Mouse (Mus musculus) fibroblast of lung, adult 2 months (primary cell): ENCODE measurements around the gene Pus1.
"Not testable (repeated sequence)": the region's sequence is repeated elsewhere in the genome, so short reads cannot be mapped to it uniquely, and the experiment has no call there.

Experiments
- DNase-seq: peaks from one replicate; pipeline ENCODE4 v3.0.0-alpha.2; 2011; ENCODE audit warnings: low read depth

Gene Pus1

DNA sequence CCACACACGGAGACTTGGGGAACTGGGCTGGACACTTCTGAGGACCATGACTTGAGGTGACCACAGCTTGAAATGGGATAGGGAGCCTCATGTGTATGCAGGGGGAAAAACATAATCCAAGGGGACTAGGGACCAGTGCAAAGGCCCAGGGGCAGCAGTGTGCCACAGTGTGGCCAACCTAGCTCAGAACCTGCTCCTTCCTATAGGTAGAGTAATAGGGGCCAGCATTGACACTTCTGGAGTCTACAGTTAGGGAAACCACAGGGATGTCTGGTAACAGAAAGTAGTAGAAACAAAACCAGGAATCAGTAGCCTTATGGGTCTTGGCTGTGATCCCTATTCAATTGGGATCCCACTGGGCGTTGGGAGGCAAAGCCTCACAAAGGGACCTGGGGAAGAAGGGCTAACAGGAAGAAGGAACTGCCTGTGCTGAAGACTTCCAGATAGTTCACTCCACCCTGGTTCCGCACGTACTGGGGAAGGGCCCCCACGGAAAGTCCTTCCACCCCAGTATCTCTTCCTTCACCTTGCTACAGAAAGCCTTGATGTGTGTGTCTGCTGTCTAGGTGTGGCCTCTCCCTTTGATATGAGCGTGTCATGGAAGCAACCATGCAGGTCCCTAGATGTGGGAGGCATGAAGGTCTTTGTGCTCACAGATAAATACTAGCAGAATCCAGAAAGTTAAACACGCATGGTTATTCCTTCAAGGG, 1.2 kb upstream of the Pus1 start:
- no peak for DNase-seq

DNA sequence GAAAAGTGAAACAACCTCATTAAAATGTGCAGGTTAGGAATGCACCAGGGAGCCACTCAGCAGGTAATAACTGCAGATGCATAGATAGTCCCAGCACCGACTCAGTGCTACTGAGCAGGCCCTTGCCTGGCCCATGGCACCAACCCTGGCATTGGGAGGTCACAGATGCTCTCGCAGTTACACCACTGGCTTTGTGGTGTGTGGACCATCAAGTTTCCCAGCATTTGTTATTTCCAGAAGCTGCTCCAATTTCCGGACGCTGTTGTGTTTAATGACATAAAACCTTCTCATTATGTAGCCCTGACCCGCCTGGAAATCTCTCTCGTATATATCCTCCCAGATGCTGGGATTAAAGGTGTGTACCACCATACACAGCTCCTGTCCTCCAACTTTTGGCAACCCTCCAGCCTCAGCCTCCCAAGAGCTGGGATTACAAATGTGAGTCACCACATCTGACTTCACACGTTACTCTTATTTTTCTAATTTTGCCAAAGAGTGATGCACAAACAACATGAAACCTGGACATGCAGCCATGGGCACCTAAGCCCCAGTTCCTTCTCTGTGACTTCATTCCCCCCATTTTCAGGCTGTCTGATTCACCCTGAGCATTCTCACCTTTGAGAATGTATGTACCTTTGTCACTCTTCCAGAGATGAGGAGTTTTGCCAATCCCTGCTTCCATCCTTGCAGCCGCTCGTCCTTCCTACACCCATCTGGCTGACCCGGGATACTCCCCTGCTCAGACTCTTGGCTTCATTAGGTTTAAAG, 486 bp upstream of the Pus1 start:
- DNase-seq, result no peak

DNA sequence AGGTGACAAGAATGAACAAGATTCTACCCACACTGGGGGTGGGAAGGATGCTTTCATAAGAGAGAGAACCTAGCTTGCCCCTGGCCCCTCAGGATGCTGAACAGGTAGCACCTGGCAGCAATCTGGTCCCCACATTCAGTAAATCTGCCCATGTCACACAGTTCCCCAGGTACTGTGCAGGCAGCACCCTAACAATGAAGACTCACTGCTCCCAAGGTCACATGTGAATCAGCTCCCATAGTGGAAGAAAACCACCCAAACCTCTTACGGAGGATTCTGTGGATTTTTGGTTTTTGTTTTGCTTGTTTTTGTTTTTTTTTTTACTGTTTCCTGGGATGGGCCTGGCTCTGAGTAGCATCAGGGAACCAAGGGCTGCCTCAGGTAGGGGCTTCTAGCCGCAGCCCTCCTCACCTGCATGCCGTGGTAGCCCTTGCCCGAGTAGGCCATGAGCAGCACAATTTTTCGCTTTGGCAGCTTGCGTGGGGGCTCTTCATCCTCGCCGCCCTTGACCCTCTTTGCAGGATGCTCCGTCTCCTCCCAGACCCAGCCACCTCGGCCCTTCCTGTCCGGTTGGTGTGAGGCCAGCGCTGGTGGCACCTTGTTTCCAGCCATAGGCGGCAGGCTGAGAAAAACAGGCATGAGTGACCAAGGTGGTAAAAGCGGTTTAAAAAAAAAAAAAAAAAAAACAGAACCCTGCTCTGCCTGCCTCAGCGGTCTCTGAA, 1.0 kb downstream of the Pus1 start:
- DNase-seq, result no peak

DNA sequence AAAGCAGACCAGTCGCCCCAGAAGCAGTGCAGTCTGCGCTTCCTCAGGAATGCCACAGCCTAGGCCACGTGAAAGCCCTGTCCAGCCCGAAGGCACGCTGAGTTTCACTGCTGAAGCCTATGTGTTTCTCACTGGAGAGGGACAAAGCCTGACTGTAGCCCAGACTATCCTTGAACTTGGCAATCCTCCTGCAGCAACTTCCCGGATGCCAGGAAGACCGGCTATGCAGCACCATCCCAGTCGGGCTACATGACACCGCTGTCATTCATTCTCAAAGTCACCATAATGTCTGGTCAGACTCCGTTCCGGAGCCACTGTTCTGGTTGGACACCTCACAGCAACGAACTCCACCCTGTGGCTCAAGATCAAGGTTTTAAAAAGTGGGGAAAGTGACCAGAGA, 2.2 kb downstream of the Pus1 start:
- no peak for DNase-seq

DNA sequence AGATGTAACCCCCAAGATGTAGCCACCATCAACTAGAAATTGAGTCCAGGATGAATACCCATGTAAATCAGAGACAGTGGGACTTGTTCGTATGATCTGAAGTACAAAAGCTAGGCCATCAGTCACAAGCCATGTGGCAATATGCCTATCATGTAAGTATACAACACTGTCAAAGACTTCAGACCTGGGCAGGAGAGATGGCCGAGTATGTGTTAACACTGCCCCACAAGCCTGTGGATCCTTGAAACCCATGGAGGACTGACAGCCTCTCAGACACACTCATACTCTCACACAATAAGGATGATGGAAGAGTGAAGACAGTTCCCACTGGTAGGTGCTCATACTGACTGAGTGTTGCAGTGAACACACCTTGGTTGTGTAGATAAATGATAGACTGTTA, 4.3 kb downstream of the Pus1 start:
- DNase-seq, result no peak

DNA sequence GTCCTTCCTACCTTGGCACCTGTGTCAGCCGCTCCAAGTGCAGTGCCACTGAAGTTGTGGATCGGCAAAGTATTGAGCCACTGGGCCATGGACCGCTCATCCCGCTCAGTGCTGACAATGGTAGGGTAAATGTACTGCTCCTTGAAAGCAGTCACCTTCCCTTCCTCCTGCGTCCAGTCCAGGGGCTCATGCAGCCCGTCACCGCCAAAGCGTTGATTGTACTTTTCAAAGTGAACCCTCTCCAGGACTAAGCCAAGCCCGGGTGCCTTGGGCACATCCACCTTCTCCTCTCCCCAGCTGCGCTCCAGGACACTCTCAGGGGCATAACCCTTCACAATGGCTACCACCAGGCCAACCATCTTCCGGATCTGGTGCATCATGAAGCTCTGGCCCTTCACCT, 5.9 kb downstream of the Pus1 start:
- no peak for DNase-seq

DNA sequence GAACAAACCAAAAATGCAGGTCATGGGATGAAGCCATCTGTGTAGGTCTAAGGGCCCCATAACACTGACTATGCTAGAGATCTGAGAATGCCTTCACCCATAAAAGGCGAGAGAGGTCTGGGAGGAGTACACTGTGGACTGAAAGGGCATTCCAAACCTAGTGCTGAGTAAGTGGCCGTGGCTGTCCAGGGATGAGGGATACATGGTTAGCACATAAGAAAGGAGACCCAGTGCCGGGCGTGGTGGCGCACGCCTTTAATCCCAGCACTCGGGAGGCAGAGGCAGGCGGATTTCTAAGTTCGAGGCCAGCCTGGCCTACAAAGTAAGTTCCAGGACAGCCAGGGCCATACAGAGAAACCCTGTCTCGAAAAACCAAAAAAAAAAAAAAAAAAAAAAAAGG, 7.5 kb downstream of the Pus1 start:
- not testable (repeated sequence) for DNase-seq

DNA sequence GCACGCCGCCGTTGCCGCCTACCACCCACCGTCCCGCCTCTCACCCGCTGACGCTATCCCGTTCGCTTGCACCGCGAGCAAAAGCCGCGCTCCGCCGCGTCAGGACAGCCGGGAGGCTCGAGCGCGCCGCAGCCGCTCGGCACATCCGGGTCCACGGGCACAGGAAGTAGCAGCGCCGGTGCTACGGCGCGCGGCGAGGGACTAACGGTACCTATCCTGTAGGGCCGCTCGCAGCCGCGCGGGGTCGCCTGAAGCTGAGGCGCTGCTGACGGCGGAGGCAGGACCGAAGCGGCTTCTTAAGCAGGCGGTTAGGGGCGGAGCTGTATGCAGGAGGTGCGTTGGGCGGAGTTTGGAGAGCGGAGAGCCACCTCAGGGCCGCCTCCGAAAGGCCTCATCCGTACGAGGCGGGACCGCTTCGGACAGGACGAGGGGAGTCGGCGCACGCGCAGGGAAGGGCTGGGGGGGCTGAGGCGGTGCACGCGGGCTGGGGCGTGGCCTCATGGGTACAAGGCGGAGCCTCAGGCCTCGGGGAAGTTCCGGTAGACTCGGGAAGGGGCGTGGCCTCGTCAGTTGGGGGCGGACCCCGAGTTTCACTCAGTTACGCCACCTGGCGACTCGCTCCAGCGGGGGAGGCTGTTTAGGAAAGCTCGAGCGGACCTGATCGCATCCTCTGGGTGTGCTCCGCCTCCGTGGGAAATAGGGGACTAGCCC, 9.9 kb downstream of the Pus1 start, which contains the start of gene Ep400:
Gene Ep400 (minus strand): TSS at position 270 of the 711 bp plus-strand sequence.
- DNase-seq, result peak; percentile 99

DNA sequence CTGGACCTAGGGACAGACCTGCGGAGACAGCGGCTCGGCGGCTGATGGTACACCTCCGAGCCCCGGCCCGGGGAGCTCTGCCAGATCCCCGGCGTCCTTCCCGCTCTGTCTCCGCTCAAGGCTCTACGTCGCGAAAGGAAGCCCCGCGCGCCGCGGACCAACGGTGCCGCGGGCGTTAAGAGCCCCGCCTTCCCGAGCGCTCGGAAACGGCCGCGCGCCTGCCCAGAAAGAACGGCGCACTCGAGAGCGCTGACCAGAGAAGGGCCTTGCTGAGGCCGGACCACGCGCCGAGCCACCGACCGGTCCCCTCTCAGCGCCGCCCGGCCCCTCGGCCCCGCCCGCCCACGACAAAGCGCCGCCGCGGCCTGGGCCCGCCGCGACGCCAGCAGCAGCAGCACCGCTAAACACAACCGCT, 10.4 kb downstream of the Pus1 start:
- no peak for DNase-seq

DNA sequence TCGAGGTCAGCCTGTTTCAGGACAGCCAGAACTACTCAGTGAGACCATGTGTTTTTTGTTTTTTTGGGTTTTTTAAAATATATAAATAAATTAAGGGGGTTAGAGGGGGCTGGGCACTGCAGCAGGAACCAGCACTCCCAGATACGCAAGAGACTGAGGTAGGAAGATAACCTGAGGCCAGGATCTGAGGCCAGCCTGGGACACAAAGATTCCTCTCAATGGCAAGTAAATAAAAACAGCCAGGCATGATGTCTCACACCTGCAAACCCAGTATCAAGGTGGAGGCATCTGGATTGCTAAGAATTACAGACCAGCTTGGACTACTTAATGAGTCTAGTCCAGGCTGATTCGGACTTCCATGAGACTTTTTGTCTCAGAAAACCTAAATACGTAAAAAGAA, 11.2 kb downstream of the Pus1 start:
- DNase-seq, result no peak

DNA sequence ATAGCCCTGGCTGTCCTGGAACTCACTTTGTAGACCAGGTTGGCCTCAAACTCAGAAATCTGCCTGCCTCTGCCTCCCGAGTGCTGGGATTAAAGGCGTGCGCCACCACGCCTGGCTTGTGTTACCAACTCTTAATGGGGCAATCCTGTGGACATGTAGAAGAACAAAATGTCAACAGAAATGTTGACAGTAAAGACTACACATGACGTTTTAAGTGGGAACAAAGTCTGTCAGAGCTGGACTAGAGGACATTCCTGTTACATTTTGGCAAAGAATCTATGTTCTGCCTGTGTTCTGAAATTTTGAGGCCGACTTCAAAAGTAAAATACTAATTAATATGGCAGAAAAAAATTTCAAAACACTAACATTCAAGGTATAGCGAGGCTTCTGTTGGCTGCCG, 16.6 kb downstream of the Pus1 start:
- DNase-seq, result no peak

DNA sequence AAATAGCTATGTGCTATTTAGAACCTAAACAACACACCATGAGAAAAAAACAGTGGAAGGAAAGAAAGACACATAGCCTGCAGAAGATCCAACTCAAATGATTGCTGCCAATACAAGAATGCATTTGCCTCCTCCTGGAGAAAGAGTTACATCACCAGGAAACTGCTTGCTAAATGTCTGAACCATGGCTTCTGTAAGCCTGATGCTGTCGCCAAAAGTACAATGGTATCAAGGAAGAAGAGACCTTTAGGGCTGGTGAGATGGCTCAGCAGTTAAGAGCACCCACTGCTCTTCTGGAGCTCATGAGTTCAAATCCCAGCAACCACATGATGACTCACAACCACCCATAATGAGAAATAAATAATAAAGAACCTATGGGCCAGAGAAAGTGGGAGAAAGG, 35.4 kb downstream of the Pus1 start:
- DNase-seq, result no peak

DNA sequence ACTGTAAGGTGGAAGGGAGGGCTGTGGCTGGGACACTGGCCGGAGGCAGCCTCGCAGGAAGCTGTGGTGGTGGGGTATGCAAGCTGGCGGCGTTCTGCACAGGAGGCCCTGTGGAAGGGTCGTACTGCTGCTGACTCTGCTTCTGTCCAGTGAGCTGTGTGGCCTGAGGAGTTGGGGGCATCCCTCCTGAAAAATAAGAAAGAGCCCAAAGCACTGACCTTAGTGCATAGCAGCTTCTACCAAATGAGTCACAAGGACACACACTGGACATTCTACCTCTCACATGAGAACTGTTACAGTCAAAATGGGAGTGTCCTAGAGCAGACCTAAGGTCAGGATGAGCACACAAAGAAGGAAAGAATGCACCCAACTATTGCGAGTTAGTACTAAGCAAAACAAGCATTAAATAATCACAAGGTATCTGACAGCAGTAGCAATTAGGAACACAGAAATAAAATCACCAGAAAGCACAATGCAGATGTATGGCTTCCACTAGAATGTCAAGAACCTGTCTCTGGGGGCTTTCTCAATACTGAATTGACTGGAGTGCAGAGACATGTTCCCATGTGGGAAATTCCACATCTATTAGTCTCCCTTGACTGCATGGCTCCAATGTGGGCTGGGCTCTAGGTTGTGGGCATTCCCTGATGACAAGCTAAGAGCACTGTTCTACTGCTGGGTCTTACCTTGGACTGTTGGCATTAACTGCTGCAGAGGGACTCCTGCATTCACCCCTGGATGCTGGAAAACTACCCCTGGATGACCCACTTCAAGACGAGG, 40.8 kb downstream of the Pus1 start:
- no peak for DNase-seq

DNA sequence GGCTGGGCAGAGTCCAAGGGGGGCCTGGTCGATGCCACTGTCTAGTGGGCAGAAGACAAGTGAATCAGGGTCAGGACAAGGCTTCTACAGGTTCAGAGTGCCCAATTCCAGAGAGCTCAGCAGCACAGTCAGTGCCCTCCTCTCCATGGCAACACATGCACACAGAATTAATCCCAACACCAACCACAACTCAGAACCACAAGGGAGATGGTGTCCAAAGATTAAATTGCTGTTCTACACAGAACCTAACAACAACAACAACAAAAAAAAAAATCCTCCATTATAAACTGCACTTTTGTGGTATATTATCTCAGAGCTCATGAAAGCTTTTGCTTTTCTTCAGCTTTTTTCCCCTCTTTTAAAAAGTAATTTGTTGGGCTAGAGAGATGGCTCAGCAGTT, 44.9 kb downstream of the Pus1 start:
- no peak for DNase-seq

DNA sequence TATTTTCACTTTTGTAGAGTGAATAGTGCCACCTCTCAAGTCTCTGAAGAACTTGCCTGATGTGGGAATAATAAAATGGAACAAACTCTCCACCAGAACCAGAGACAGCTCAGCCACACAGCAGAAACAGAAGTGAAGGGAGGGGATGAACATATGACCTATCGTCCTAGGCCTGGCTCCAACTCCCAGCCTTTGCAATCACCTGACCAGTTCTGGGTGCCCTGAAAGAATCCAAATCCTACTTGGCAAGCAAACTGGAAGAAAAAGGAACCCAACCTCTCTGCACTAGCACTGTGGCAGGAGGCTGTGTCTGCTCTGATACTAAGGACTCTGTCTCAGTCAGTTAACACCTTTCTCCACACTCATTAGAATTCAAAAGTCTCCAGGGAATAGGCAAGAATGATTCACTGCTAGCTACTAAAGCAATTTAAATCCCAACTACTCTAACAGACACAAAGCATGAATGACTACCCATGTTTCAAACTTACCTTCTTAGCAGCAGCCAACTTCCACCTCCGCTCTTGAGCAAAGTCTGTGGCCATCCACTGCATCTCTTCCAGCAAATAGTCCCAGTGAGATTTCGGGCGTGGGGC, 47.1 kb downstream of the Pus1 start:
- no peak for DNase-seq

DNA sequence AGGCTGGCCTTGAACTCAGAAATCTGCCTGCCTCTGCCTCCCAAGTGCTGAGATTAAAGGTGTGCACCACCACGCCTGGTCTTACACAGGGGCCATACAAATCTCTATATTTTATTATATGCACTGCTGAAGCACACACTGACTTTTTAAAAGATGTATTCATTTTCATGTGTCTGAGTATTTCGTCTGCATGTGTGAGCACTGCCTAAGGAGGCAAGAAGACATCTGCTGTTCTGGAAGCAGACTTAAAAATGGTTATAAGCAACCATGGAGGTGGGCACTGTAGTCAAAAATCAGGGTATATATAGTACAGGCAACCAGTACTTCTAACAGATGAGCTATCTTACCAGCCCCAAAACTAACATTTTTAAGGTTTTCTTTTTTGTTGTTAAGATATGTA, 49.2 kb downstream of the Pus1 start:
- DNase-seq, result no peak

DNA sequence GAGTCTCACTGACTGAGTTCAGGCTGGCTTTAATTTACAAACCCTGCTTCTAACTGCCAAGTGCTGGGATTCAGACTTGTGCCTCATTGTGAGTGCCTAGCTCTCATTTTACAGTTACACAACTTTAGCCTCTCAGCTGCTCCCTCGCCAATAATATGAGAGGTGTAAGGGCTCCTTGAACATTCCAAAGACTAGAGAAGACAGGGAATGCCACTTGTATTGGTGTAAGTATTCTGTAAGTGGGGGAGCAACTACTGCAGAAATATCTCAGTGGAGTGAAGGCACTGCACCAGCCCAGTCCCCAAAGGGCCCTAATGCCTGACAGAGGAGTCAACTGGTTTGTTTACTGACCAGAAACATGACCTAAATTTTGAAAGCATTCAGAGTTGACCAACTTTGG, 52.6 kb downstream of the Pus1 start:
- DNase-seq, result no peak
